Mouse (Mus musculus) CD4-positive, CD25-positive, alpha-beta regulatory T cell, adult 2 months (primary cell): Measurements from ENCODE around the gene Prr5l.

ENCODE experiments used
- DNase-seq: peaks from one replicate; pipeline ENCODE4 v3.0.0-alpha.2; 2012; ENCODE audit warnings: low read depth, low spot score

Gene Prr5l

DNA sequence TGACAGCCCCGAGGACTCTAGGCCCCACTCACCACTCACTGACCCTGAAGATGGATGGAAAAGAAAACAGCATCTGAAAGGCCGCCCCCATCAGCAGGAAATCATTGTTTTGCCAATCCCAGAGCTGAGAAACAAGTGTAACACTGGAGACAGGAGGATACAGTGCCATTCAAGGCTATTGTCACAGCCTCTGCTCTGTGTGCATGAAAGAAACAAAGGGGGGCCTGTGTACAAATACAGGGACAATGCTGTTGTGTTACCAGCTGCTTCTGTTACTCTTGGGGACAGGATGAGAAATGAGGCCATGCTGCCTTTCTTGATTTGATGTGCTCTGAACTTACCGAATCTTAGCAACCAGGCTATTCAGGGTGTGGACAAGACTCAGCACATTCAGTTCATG lies at the start of gene Prr5l:
Gene Prr5l, minus strand, starts transcription at position 30 of the 400 bp plus-strand sequence.
- no peak for DNase-seq

DNA sequence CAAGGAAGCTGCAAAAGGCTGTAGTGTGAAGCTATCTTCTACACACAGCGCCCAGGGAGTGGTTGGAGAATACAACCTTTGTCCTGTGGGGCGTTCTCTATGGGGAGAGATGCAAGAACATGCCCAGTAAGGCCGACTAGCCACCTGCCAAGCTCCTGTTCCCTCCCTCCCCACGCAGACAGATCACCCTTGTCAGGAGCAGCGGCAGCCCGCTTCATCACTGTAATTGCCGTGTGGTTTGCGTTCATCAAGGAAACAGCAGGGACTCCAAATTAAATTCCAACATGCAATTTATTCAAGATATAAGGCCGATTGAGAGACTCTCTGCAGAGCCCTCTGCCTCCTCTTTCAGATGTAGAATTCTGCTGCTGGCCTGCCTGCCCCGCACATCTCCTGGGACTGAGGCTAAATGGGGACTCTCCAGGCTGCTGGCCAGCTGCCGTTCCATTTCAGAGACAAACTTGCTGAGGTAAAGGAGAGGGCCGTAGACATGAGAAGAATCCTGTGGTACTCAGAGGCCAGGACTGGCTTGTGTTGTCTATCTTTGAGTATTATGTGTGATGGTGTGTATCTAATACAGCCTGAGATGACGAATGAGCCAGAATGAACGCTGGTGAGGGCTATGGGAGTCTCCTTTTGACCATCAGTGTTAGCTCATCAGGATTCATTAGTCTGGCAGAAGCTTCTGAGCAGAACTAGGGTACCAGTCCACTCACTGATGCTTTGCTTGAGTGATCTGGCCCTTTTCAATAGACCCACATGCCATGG lies 49.5 kb upstream of the Prr5l start:
- no peak for DNase-seq

DNA sequence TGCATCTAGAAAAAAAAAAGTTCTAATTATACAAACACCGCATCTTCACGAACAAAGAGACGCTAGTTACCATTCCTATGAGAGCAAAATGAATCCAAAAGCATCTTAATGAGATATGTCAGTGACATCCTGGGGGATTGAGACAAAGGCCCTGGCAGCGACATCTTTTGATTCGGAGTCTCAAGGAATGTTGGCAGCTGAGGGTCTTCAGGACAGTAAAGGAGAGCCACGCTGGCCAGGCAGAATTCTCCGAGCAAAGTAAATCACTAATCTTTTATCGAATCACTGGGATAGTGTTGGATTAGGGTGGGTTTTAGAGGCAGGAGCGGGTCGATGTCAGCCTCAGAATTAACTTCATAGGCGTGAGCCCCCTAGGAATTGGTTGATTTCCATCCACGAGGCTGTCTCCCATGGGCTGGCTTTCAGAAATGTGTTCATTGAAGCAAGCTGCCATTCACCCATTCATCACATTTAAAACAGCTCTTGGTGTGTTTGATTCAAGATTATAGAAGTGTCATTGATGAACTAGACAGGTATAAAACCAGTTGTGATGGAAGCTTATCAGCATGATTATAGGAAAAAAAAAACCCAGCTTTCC lies 42.9 kb upstream of the Prr5l start:
- DNase-seq, result no peak

DNA sequence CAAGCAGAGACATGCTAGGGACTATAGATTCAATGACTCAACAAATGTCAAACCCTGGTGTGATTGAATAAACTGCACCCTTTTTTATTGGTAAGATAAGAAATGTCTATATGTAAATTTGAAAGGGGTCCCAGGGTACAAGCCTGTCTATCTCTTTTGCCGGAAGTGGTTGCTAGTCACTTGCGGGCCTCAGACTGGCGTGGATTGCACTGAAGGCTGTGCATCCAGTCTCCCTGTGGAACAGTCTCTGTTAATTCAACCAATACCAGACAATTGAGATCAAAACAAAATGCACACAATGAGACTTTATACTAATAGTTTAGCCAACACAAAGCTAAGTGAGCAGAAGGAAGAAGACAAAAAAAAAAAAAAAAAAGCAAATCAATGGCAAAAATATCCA lies 42.4 kb upstream of the Prr5l start:
- DNase-seq, result no peak

DNA sequence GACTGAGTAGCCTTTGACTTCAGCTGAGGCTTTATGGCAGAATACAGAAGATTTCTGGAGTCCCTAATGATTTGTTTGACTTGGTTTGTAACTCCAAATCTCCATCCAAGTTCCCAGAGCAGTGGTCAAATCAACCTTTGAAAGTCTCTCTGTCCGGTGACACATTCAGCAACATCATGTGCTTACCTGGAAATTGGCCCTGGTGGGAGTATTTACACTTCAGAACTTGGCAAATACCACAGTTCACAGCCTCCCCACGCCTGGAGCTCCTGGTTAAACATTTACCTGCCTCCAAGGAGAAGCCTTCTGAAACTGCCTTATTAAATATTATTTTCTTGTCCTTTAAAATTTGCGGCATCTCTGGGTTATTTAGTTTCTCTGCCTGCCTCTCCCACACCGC lies 40.4 kb upstream of the Prr5l start:
- DNase-seq, result no peak

DNA sequence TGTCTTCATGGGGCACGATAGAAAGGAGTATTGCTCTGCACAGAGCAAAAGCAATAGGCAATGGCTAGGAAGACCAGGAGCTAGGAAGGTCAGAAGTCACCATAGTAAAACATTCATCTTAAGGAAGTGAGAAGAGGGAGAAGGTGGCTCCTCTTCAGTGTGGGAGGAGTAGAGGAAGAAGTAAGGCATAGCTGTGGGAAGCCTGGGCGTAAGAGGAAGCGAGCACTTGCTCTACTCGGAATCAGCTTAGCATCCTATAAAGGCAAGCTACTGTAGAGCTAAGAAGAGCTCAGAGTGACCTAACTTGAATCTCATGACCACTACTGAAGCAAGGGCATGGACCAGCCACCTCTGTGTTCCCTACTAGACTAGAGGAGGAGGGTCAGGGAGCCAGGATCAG lies 39.5 kb upstream of the Prr5l start:
- no peak for DNase-seq

DNA sequence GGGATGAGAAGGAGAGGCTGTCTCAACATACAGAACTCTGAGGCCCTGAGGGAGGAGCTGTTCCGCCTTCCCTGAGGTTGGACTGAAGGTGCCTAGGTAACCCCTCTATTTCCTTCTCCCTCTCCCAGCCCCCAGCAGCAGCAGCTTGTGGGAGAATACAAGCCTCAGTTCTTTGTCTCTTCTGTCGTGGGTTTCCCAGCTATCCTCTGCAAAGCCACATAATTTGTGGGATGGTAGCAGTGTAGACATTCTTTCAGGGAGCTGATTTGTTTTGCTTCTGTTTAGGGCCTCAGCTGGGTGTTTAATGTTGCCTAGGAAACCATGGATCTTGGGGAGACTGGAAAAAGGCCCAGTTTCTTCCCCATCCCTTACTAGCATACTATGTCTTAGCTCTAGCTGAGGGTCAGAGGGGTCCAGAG lies 37.3 kb upstream of the Prr5l start:
- DNase-seq, result no peak

DNA sequence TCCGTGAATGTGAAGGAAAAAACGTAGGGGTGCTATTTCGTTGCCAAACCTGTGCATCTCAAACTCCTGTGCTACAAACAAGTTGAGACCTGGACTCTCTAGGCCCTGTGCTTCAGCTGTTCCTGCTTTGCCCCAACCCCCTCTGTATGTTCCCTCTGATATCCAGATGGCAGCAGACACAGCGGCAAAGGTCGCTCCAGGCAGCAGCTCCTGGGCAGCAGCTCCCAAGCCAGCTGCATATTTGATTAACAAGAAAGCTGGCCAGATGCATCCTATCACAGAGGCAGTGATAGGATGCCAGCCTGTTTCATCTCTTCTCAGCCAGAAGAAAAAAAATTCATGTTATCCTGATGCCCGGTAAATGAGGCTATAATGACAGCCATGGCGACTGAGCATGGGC lies 35.7 kb upstream of the Prr5l start:
- DNase-seq, result no peak

DNA sequence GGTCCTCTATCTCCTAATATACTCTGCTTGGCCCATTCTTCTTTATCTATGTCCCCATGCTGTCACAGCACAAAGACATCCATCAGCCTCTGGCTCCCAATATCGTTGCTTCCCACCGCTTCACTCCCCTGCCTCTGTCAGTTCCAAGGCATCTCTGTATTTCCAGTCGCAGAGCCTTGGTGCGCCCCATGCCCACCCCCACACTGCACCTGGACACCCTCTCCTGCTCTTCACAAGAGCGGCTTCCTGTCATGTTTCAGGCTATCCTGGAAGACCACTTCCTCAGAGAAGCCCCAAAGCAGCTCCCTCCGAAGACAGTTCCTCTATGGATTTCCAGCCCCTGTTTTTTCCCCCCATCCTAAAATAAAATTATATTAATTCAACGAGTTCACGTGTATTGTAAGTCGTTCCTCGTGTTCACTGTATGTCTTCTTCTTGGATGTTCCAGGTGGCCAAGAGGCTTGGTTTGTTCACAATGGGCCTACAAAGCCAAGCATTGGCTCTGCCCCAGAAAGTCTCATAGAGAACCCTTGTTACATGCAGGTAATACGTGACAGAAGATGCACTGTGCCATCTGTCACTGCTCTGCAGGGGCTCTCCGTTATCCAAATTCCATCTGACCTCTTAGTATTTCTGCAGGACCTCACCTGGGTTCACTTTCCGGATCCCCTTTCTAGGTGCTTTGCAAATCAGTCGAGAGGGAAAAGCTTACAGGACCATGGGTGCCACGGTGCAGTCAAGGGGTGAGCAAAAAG lies 26.7 kb upstream of the Prr5l start:
- no peak for DNase-seq

DNA sequence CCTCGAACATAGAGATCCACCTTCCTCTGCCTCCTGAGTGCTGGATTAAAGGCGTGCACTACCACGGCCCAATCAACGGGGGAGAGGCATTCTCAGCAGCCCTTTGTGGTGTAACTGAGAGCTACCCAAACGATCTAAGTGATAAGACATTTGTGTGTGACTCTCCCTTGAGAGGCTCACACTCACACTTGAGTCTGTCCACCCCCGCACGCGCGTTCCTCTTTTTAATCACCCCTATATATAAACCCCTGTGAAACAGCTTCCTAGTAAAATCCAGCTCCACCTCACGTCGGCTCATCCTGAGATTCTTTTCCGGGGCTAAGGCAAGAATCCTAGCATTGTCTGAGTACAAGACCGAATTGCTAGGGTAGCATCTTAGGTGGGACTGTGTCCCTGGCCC lies 25.9 kb upstream of the Prr5l start:
- no peak for DNase-seq

DNA sequence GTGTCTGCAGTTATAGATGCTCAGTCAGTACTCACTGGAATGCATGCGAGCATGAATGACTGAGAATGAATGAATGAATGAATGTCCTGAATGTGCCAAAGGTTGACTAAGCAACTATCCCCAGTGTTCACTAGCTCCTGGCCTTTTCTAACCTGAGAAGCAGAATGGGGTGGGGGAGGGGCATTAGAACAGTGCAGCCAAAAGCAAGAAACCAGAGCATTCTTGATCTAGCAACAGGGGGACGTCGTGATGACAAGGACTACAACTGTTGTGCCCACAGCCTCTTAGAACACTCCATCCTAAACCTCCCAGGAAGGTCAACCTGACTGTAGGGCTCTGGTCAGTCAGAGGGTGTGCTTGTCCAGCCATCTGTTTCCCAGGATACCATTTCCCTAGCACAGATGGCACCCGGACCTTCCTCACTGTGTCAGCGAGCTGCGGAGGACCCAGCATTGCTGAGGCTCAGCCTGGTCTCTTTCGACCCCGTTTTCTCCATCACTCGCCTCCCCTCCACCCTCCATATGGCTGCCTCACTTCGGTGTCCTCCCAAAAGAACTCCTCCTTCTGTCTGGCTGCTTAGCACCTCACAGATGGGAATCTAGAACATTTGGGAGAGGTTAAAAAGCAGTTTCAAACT lies 24.7 kb upstream of the Prr5l start:
- DNase-seq, result no peak

DNA sequence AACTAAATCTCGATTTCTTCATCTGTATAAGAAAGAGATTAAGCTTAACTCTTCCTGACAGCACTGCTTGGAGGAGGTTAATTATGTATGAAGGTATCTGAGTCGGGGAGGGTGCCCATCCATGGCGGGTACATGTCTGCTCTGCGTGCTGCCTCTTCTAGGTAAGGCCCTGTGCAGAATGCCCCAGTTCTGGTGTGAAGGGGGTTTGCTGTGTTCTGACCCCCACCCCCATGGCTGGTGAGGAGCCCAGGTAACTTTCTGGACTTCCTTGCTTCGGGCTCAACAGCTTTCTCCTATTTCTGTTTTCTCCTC lies 23.5 kb upstream of the Prr5l start:
- DNase-seq, result no peak

DNA sequence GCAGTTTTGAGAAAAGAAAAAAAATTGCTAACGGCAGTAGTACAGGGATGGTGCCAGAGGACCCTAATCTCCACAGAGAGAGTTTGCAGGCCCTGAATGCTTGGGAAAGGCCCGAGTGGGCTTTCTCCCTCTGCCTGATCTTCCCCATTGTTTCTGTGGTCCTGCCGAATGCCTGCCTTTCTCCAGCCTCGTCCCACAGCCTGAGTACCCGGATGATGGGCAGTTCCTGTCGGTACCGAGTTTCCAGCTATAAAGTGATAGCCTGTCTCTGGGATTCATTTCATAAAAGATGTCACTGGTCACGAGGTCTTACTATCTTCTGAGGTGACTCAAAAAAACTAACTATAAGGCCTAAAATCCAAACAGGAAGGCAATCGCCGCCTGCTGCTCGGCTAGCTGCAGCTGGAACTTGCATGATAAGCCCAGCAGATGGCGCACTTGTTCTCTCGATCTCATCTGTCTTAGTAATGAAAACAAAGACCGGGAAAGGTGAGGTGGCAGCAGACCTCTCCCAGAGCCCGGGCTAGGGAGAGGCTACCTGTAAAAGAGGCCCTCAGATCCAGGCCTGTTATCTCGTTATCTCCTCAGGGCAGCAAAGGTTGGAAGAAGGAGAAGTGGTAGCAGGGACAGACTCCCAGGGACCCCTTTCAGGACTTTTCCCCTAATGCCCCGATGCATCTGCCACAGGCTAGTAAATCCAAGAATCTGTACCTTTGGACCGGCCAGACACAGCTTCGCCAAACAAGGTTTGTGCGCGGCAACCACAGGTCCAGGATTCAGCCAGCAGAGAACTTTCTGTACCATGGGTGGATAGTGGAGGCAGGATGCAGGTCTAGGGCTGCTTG lies 22.9 kb upstream of the Prr5l start:
- peak; percentile 90 for DNase-seq

DNA sequence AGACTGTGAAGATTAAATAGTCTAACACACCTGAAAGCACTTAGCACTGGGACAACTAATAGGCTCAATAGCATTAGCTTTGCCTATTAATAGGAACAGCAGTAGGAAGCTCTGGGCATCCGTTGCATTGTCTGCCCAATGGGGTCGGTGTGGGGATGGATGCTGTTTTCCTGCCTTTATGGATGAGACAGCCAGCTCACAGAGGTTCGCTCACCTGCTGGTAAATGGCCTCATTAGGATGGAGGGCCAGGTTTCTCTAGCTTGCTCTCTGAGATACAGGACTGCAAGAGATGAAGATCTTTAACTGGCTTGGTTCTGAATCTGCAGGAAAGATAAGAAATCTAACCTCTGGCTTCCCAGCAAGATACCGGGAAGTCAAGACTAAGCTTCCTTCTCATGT lies 19.4 kb upstream of the Prr5l start:
- DNase-seq, result no peak

DNA sequence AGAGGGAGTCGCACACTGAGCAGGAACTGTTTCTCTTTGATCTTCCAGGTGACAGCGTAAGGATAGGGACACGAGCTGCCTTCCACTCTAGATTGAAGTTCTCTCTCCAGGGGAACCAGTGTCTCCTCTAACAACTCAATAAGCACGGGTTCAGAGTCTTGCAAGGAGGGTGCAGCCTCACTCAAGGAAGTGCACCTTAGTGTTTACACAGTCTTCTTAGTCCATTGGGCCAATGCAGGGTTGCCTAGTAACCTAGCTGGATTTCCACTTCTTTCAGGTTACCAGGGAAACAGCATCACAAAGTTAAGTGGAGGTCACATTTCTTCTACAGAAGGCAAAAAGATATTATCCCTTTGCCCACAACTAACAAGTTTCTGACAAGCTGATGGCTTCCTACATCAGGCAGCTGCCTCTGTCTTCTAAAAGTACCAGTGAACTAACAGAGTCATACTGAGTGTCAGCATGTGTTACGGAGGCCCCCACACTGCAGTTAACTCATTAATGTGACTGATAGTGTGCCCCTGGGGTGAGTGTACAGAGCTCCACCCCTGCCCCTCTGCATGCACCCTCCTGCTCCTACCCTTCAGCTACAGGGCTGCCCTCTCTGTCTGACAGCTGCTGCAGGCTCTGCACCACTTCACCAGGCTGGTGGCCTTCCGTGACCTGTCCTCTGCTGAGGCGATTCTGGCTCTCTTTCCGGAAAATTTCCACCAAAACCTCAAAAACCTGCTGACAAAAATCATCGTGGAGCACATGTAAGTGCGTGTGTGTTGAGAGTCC lies 13.8 kb upstream of the Prr5l start:
- DNase-seq, result no peak

DNA sequence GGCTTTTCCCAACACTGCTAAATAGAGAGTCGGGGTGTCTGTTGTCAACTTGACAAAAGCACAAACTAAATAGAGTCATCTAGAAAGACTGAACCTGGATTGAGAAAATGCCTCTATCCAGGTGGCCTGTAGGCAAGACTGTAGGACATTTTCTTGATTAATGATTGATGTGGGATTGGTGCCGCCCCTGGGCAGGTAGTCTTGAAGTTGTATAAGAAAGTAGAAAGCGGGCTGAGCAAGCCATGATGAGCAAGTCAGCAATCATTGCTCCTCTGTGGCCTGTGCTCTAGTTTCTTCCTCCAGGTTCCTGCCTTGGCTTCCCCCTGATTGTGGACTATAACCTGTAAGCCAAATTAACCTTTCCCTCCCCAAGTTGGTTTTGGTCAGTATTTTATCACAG lies 11.3 kb upstream of the Prr5l start:
- DNase-seq, result no peak

DNA sequence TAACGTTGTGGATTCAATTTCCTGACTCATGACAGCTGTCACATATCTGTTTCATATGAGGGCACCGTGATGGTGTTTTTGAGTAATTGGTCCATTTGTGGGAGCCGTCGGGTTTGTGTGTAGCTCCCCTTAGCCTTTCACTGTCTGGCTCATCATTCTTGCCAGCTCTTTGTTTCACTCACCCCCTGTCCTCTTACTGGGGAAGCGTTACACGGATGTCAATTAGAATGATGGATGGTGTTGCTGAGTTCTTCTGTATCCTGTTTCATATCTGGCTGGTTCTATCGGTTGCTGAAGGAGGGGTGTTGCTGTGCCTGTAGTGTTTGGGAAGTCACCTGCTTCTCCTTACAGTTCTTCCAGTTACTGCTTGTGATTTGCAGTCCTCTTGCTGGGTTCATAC lies 8.3 kb upstream of the Prr5l start:
- DNase-seq, result no peak

DNA sequence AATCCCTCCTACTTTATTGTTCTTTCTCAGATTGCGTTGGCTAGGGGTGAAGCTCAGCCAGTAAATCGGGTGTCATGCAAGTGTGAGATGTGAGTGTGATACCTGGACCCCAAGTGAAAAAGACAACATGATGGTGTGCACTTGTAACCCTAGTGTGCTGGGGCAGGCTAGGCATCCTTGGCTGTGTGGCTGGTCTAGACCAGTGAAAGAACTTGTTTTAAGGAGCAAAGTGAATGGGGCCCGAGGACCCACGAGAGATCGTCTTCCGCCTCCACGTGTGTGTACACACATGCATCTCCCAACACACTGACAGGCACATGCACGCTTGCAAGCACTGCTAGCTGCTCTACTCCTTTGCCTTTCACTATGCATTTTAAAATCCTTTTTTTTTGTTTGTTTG lies 6.1 kb upstream of the Prr5l start:
- no peak for DNase-seq

DNA sequence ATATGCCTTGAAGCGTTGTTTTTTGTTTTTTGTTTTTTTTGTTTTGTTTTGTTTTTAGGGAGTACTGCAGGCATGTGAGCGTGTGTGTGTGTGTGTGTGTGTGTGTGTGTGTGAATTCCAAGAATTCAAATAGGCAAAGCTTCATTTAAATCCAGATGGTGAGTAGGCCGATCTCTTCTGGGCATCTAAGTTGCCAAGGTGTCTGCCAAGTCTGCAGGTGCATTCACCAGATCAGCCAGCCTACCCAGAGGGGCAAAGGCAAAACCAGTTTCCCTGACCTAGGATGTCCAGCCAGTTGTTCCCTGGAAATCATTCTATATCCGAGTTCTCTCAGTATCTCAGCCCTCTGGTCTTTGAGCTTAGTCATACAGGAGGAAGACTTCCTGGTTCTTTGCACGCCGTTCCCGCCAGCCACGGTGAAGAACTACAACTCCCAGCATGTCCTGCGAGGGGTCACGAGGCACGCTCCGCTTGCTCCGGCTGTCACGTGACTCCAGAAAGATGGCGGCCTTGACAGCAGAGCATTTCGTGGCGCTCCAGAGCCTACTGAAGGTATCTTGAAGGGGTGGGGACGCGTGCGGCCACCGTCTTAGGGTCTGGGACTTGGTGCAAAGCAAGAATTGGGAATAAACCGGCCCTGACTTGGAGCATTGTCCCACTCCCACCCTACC lies 3.1 kb upstream of the Prr5l start, which contains the start of gene Commd9:
Gene Commd9, plus strand, starts transcription at position 480 of the 671 bp plus-strand sequence.
- peak; percentile 96 for DNase-seq

DNA sequence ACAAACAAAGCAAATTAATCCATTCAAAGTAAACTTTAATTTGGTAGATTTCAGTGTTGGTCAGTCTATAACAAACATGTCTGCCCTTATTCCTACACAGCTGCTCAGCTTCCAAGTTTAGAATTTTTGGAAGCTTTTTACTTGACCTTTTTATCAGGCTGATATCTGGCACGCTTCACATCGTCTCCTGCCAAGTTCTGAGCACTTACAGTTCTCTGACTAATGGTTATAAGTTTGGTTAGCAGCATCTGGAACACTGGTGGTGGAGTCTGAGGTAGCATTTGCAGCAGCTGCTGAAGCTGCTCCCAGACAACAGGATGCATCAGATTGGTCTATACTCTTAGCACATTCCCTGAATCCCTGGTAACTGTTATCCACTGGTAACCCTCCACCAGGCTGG lies 1.5 kb upstream of the Prr5l start:
- DNase-seq, result no peak
